Mouse (Mus musculus) kidney, adult 2 months (tissue): ENCODE measurements around the gene Gadd45g.

Experiments
- CTCF ChIP-seq: fragments of 200-500 bp; conservative IDR thresholded peaks from 2 replicates; pipeline ENCODE4 v1.5.1; 2011; ENCODE audit warnings: low read depth, mild to moderate bottlenecking, control low read depth, low read length, moderate library complexity, mixed read lengths; ENCODE audit not compliant: insufficient read depth, insufficient read length
- POLR2A ChIP-seq: fragments of 200-500 bp; IDR thresholded peaks from one replicate; pipeline ENCODE4 v1.6.1; 2011; ENCODE audit warnings: low read depth, low read length, control low read depth

DNA sequence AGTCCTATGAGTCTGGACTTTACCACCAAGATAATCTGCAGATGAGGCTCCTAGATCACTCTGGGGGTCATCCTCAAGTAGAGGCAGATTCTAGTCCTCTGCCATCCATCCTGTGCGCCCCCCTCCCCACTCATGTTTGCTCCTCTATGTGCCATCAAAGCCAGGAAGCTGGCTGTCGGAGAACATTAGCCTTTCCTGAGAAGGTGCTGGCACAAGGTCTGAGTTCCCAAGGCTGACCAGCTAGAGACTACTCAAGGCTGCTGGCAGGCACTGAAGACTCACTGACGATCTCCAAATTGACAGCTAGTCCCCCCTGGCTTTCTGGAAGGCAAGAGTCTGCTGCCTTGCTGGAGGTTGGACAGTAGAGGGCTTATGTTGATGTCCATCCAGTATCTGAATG lies 35.7 kb downstream of the Gadd45g start:
- TF ChIP-seq POLR2A, result no peak
- no peak for TF ChIP-seq CTCF
